Mouse (Mus musculus): ENCODE measurements around the gene Lrp2bp.
A peak's percentile ranks its signal among the peaks of the same experiment; 100 is the strongest.

Gene Lrp2bp

GRCm38 (mm10) chr8:45999138-45999783 lies at the start of gene Lrp2bp:
Gene Lrp2bp (plus strand): TSS chr8:45999303.
- peak; percentile 24 to 30 for DNase-seq

GRCm38 (mm10) chr8:45950622-45951021 lies 48.5 kb upstream of the Lrp2bp start:
- DNase-seq = no peak

DNA sequence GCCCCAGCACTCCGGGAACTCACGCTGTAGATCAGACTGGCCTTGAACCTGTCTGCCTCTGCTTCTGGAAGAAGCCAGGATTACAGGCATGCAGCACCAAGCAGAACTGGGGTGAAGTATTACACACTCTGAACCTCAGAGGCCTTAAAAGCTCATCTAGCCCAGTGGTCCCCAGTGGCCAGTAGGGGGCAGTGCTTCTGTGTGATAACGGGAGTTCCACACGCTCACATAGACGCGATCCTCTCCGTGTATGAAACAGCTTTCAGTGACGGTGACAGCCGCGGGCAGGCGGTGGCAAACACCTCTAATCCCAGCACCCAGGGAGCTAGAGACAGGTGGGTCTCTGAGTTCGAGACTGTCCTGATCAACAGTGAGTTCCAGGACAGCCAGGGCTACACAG lies 28.2 kb upstream of the Lrp2bp start:
- peak; percentile 9 to 26 for DNase-seq

DNA sequence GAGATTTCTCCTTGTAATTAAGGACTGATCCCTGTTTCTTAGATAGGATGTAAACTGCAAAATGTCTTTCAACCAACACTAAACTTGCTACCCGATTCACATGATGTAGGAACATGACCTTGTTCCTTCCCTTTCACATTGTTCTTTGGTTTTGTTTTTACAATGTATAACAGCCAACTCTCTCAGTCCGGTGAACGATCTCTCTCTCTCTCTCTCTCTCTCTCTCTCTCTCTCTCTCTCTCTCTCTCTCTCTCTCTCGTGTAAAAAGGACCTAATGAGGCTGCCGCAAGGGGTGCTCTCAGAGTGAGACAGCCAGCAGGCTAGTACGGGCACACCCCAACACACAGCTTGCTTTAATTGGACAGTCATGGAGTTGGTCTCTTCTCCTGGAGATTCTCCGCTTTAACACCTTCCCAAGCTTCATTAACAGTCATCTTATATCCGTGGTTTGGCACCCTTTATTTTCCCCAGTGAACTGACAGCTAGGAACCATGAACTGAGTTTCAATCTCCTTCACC lies 25.1 kb upstream of the Lrp2bp start:
- DNase-seq = no peak

GRCm38 (mm10) chr8:45975126-45975836 lies 23.8 kb upstream of the Lrp2bp start, which contains the start of the genes 1700029J07Rik and Ufsp2:
Gene 1700029J07Rik (minus strand): TSS chr8:45975252.
Gene Ufsp2 (plus strand): TSS chr8:45975528.
- peak; percentile 97 to 98 for DNase-seq

GRCm38 (mm10) chr8:45975837-45976468 lies 23.1 kb upstream of the Lrp2bp start:
- peak in 1 of 2 experiments; percentile 7 for DNase-seq

- no peak for DNase-seq
These were observed 12.4 kb upstream of the Lrp2bp start for GRCm38 (mm10) chr8:45986665-45987064.

GRCm38 (mm10) chr8:45988189-45988588 lies 10.9 kb upstream of the Lrp2bp start:
- no peak for DNase-seq

GRCm38 (mm10) chr8:45990631-45991310 lies 8.3 kb upstream of the Lrp2bp start:
- DNase-seq = no peak

- peak; percentile 31 to 48 for DNase-seq
These were observed 5.0 kb upstream of the Lrp2bp start for GRCm38 (mm10) chr8:45994111-45994510.

DNA sequence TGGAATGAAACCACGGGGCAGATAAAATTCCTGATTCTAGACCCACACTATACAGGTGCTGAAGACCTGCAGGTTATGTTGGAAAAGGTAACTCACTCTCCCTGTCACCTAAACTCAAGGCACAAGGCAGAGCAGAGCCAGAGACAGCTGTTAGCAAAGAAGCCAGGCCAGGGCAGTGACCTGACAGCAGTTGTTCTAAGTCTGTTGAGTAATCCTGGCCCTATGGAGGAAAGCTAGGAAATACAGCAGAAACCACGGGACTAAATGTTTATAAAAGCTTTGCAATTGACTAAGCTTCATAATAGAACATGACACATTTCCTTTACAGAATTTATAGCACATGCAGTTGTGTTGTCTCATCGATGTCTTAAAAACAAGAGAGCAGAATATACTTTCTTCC lies 3.5 kb upstream of the Lrp2bp start:
- no peak for DNase-seq

DNA sequence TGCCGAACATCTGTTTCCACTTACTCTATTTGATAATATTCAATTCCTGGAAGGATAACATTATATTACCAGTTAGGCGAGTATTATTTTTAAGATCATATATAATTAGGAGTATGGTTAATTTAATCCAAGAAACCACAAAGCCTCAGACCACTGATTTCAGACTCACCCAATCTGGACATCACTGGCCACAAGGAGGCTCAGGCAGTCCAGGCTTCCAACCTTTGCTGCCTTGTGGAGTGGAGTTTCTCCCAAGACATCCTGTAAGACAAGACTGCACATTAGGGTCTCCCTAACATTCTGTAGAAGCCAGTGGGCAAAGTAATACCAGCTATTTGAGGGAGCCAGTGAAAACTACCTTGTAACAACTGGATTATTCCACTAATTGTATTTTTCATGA lies 875 bp upstream of the Lrp2bp start:
- DNase-seq = no peak

DNA sequence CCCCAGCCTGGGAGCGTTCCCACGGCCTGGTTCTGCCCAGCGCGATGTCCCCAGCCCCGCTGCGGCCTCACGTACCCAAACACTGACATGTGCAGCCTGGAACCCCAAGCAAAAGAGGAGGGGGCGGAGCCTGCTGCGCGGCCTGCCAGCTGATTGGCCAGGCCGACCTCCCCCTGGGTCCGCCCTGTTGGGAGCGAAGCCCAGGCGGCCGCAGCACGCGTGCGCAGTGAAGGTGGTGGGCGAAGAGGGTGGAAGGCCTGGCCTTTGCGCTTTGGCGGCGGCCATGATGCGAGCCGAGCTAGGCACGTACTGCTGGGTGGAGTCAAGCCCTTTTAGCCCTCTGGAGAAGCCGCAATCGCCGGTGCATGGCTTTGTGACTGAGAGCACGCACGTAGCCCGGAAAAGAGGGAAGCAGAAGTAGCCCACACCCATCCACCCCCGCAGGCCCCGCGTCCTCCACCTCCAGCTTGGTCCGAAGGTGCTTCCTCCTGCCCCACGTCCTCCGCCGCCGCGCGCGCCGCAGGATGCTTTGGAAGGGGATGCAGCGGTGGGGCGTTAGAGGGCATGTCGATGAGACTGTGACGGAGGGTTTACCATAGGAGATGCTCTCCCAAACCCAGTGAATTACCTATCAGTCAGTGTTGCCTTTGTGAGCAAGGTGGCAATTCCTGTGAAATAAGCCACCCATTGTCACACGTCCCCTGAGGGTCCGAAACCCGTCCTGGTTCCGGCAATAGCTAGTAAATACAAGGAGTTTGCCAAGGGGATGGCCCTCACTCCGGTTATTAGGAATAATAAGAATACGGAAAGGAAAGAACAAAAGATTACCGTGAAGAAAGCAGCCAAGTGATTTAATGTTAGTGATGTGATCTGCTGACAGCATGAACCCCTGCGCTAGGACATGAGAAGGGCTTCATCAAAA lies 942 bp downstream of the Lrp2bp start:
- DNase-seq = peak; percentile 97

DNA sequence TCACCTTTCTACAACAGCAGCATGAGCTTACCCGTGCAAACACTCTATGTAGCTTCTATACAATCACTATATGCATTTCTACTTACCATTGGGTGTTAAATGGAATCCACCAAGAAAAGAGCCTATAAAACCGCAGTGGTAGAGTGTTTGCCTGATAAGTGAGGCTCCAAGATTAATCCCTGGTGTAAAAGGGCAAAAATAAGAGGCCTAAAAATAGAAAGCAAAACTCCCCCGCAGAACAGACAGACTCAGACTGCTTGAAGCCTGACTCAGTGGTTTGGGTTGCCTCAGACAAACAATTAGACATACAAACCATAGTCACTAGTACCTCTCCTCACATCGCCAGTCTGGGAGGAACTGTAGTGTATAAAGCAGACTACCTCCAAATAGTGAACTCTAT lies 6.5 kb downstream of the Lrp2bp start, which contains the start of gene Ankrd37:
TSS of gene Ankrd37 (minus strand) at position 112 of the 400 bp plus-strand sequence.
- no peak for DNase-seq

DNA sequence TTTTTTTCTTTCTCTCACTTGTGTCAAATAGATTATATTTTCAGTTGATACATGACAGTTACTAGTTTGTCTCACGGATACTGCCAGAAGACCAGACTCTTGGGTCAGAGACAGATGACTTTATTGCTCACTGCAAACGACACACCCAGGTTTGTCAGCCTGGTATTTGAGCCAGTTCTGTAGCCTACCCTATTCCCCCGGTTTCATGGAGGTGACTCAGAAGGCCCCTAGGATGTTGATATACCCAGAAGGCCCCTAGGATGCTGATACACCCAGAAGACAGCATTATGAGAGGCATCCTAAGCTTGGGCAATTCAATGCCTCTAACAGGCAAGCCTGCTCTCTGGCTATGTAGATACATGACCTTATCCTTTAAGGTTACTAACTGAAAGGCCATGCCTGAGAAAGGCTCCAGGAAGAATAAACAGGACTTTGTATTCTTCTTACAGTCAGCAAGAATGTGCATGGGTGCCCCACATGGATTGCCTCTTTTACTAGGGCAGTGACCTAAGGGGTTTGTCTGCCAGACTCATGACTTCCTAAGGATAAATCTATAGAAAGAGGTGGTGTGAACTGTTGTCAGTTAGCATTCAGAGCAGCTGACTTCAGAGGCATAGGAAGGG lies 8.1 kb downstream of the Lrp2bp start:
- no peak for DNase-seq

DNA sequence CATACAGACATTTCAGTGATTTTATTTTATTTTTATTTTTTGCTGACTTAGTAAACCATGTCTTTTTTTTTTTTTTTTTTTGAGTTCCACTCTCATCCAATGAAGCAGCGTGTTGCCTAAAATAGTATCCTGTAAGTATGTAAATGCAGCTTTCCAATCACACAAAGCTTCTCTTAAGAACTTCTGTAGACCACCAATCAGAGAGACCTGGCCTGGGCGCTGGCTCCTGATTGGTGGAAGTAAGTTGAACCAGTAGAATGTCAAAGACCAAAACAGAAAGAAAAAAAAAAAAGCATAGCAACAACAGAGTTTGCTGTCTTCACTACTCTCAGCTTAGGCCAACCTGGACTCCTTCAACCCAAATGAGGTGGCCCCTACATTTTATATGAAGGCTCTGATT lies 11.2 kb downstream of the Lrp2bp start:
- DNase-seq = no peak

GRCm38 (mm10) chr8:46010746-46011680 lies 11.9 kb downstream of the Lrp2bp start:
- DNase-seq = no peak

GRCm38 (mm10) chr8:46022203-46022602 lies 23.1 kb downstream of the Lrp2bp start:
- DNase-seq = no peak

GRCm38 (mm10) chr8:46022758-46023157 lies 23.7 kb downstream of the Lrp2bp start:
- no peak for DNase-seq

DNA sequence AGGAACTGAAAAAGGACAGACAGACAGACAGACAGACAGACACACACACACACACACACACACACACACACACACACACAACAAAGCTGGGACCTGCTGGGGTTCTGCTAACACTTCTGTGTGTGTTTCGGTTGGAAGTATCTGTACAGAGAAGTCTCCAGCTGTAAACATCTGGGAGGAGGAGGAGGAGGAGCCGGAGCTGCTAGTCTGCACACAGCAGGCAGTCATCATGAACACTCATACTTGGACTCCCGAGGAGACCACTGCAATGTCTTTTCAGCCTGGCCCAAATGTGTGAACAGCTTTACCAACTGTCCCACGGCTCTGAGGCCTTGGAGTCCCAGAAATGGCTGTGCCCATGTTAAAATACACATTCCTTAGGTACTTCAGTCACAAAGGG lies 25.3 kb downstream of the Lrp2bp start:
- no peak for DNase-seq

All from B cell, adult 2 months (primary cell).